Mouse (Mus musculus) midbrain, embryonic 13.5 days (tissue): ENCODE data around the gene Zfp953. TPM values are rescaled to one million over a fixed set of nuclear protein-coding genes. Genes with fewer than 3 reads are reported as not detected.

Experiments used
- polyA plus RNA-seq: library from polyadenylated mRNA; unstranded; fragments of >200 nt; fragmentation: Nextera tagmentation; extraction: Ambion mirVana; gene quantifications from 2 replicates; pipeline ENCODE4 v1.2.1, GENCODE M21; 2015

Zfp953 gene
- polyA plus RNA-seq, 1 experiment from 2014 or later, result 0.61 TPM

Other genes with a start within 250 kb of the Zfp953 start
- 0.08 TPM in 1 of 2 replicates, not detected in the other for gene Rslcan18, start 244.3 kb downstream of the Zfp953 start, polyA plus RNA-seq
- 3.5 and 3.8 TPM in 2 replicates for gene Zfp759, start 238.9 kb downstream of the Zfp953 start, polyA plus RNA-seq
- 5.8 and 6.9 TPM in 2 replicates for gene Rsl1, start 187.4 kb downstream of the Zfp953 start, polyA plus RNA-seq
- gene Zfp455, start 166.1 kb downstream of the Zfp953 start, polyA plus RNA-seq, result 2.0 and 2.4 TPM in 2 replicates
- 5.3 and 5.5 TPM in 2 replicates for gene Zfp458, start 82.1 kb downstream of the Zfp953 start, polyA plus RNA-seq
- 1.5 and 1.6 TPM in 2 replicates for gene Zfp457, start 54.1 kb downstream of the Zfp953 start, polyA plus RNA-seq
- 1.4 and 1.7 TPM in 2 replicates for gene Zfp595, start 28.0 kb downstream of the Zfp953 start, polyA plus RNA-seq
- gene Gm28044, start 69 bp downstream of the Zfp953 start, polyA plus RNA-seq, result not detected in 2 replicates
- gene Gm28041, start 15.1 kb upstream of the Zfp953 start, polyA plus RNA-seq, result 0.44 TPM in 1 of 2 replicates, not detected in the other
- 0.52 and 1.0 TPM in 2 replicates for gene Zfp456, start 15.2 kb upstream of the Zfp953 start, polyA plus RNA-seq
- gene Zfp429, start 39.2 kb upstream of the Zfp953 start, polyA plus RNA-seq, result 4.0 and 5.2 TPM in 2 replicates
- gene Zfp459, start 60.8 kb upstream of the Zfp953 start, polyA plus RNA-seq, result 0.58 and 0.86 TPM in 2 replicates
- gene Zfp874a, start 91.0 kb upstream of the Zfp953 start, polyA plus RNA-seq, result 5.2 and 7.3 TPM in 2 replicates
- 2.3 and 2.4 TPM in 2 replicates for gene Zfp874b, start 123.7 kb upstream of the Zfp953 start, polyA plus RNA-seq
- 15.1 and 16.0 TPM in 2 replicates for gene Zfp58, start 139.9 kb upstream of the Zfp953 start, polyA plus RNA-seq
- not detected in 2 replicates for gene Gm26965, start 165.5 kb upstream of the Zfp953 start, polyA plus RNA-seq
- gene Zfp87, start 165.6 kb upstream of the Zfp953 start, polyA plus RNA-seq, result 35.4 and 38.7 TPM in 2 replicates
- gene Zfp748, start 193.2 kb upstream of the Zfp953 start, polyA plus RNA-seq, result 16.2 and 17.1 TPM in 2 replicates
- 4.5 and 4.6 TPM in 2 replicates for gene Zfp729b, start 249.1 kb upstream of the Zfp953 start, polyA plus RNA-seq